Mouse (Mus musculus) CD8-positive naive resting alpha-beta T cell, adult 2 months (primary cell): Measurements from ENCODE around the gene Ubd.
"Not testable (repeated sequence)": the region's sequence is repeated elsewhere in the genome, so short reads cannot be mapped to it uniquely, and the experiment has no call there.

Experiments used
- DNase-seq, 2 experiments: peaks; one replicate each; pipeline ENCODE4 v3.0.0; 2022; ENCODE audit warnings: low read depth in 2 of 2, low spot score in 2 of 2

The Ubd gene

DNA sequence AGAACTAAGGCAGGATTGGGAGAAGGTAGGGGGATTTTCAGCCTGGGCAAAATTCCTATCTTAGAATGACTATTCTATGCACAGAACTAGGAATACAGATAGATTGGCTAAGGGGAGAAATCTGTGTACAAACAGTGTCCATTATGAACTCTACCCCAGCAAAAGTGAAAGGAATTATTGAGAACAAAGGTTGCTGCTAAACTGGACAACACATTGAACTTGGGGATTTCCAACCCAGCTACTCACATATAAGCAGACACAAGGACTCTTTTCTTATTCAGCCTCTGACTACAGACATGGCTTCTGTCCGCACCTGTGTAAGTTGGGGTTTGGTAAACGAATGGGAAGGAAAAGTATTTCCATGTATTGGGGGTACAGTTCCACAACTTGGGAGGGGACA, at the start of gene Ubd:
Gene Ubd (plus strand): TSS at position 237 of the 400 bp plus-strand sequence.
- no peak for DNase-seq

DNA sequence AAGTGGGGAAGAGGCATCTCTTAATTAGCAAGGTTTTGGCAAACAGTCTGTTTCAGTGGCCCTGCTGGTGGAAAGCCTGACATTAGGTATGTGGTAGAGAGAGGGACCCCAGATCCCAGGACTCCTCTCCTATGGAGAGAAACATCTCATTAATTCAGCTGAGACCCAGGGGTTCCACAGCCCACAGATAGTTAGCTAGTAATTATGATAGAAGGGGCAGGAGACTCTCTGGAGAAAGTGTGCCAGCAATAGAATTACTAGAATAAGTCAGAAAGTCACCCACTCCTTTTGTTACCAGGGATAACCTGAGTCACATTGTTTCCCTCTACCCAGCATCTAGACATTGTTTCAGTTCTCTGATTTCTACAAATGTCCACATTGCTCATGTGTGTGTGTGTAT, 32.3 kb upstream of the Ubd start, which contains the start of gene Olfr93:
Gene Olfr93 (minus strand): TSS at position 101 of the 400 bp plus-strand sequence.
- DNase-seq, result no peak

DNA sequence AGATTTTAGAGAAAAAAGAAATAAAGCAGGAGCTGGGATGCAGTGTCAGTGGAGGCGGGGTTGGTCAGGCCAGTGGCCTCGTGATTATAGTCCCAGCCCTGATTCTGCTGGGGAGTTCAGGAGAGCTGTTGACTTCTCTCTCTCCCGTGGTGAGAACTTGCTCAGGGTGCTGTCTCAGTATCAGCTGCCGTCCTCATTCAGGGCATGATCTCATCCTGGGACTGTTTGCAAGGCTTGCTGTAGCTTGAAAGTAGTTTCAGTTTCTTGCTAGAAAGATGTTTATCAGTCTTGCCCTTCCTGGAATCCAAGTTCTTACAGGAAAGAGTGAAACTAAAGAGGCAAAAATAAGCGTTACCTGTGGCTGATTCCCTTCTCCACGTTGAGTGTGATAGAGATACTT, 8.2 kb upstream of the Ubd start:
- DNase-seq, result no peak

DNA sequence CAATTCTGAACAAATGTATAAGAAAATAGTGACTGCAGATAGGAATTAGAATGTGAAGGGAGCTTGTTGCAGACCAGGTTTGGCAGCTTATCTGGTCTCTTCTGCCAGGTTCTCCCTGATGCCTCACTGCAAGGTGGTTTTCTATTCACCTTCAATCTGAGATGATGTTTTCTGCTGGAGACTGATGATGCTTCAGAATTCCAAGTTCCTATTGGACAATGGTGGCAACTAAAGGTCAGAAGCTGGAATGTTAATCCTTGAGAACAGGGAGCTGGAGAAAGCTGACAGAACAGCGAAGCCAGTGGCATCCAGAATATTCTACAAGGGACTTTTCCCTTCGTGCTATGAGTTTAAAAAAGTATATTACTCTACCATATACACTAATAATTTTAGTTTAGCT, 3.0 kb upstream of the Ubd start:
- no peak for DNase-seq

DNA sequence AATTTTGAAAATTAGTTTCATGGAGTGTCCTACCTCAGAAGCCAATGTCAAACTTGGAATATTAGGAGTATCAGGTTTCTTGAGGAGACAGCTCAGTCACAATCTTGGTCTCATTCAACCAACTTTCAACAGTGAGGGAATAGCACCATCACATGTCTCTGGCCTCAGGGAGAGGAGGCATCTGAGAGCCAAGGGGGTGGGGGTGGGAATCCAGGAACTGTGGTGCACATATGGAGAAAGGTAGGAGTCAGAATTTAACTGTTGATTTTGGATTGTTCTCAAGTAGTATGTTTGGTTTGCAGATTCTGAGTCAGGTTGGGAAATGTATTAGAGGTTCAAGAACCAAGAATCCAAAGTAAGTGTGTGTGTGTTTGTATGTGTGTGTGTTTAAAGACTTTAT, 660 bp upstream of the Ubd start:
- DNase-seq, result no peak

DNA sequence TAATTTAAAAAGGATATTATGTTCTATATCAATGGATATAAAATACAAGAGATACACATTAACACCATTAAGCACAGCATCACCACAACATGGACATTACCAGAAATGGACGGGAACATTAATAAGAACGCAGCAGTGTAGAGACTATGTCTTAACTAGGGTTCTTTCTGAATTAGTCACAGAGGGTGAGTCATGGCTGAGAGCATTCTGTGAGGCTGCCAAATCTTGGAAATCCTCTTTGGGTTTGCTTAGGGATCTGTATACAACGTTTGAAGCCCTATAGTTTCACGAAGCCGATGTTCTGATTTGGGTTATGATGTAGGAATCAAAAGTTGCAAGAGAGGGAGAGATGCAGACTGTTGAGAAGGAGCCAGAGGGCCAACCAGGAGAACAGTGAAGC, 1.1 kb downstream of the Ubd start:
- no peak for DNase-seq

DNA sequence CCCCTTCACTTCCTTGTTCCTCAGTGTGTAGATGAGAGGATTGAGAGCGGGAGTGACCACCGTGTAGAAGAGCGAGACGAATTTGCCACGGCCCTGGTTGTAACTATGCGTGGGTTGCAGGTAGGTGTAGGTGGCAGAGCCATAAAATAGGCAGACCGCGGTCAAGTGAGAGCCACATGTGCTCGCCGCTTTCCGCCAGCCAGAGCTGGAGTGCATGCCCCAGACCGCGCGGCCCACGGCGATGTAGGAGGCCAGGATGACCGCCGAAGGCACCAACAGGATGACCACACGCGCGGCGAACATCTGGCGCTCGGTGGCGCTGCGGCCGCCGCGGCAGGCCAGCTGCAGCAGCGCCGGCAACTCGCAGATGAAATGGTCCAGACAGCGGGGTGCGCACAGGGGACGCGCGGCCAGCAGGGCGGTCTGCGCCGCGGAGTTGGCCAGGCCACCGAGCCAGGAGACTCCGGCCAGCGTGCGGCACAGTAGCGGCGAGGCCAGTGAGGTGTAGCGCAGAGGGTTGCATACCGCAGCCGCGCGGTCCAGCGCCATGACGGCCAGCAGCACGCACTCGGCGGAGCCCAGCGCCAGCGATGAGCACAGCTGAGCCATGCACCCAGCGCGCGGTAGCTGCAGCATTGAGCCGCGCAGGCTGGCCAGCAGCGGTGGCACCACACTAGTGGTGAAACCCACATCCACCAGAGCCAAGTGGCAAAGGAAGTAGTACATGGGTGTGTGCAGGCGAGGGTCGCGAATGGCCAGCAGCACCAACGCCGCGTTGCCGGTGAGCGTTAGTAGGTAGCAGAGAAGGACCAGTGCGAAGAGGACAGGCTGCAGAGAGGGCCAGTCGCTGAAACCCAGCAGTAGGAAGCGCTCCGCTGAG, 3.4 kb downstream of the Ubd start:
- no peak for DNase-seq

DNA sequence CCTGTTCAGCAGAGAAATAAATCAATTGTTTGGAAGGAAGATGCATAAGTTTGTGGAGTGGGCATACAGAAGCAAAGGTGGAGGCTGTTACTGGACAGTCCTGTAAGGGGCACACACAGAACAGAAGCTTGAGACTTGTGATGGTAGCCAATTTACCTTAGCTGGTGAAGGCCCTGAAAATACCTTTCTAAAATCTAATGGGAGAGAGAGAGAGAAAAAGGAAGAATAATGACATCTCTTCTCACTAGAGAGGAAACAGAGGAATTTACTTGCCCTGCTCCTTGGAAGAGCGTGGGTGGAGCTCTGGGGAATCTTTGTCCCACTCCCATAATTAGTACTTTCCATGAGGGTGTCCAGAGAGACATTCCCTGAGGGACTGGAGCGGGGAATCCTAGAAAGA, 7.2 kb downstream of the Ubd start, which contains the start of gene Olfr94:
Gene Olfr94 (minus strand): TSS at position 101 of the 400 bp plus-strand sequence.
- DNase-seq, result no peak

DNA sequence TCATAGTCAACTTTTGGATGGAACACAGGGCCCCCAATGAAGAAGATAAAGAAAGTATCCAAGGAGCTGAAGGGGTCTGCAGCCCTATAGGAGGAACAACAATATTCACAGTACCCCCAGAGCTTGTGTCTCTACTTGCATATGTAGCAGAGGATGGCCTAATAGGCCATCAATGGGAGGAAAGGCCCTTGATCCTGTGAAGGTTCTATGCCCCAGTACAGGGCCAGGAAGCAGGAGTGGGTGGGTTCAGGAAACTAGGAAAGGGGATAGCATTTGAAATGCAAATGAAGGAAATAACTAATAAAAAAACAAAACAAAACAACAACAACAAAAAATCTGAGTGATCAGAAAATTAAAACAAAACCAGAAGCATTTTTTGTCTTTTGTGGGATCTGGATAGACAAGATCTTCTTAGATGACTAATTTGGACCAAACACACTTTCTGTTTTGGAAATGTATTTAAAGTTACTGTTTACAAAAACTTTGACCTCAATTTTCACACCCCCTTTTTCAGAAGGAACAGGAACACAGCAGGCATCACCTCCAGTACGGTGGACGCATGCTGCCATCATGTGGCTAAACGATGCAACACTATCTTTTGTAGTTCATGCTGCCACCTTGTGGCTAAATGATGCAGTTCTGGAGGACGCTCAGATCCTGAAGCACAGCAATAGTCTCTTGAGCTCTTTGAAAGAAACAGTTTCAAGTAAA, 9.7 kb downstream of the Ubd start:
- DNase-seq, result peak; percentile 29 to 64

DNA sequence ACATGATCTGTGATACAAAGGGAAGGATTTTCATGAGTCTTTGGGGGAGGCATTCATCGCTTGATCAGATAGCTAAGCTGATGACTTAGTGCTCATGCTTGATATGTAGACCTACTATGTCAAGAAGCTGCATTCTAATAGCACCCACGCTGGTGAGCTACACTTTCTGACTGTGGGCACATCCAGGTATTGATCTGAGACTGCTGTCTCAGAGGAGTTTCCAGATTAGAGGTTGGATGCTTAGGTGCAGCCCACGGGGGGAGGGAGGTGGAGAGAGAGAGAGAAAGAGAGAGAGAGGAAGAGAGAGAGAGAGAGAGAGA, 10.2 kb downstream of the Ubd start:
- no peak for DNase-seq

DNA sequence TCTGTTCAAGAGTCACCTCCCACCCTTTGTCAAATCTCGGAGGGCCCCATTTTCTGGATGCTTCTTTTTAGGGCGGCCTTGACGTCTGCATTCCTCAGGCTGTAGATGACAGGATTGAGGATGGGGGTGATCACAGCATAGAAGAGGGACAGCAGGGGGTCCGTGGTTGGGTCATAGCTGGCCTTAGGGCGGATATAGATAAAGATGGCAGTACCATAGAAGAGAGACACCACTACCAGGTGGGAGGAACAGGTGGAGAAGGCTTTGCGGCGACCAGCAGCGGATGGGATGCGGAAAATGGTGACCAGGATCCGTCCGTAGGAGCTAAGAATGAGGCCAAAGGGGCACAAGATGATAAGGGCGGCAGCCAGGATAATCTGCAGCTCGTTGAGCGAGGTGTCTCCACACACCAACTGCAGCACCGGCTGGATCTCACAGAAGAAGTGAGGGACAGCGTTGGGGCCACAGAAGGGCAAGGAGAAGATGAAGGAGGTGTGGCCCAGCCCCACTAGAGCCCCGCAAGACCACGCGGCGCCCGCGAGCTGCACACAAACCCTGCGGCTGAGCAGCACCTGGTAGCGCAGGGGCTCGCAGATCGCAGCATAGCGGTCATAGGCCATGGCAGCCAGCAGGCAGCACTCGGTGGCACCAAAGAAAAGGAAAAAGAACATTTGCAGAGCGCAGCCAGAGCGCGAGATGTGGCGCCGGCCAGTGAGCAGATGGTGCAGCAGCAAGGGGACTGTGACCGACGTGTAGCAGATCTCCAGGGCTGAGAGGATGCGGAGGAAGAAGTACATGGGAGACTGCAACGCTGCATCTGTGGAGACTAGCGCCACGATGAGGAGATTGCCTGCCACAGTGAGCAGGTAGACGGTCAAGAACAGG, 17.4 kb downstream of the Ubd start:
- DNase-seq, result no peak

DNA sequence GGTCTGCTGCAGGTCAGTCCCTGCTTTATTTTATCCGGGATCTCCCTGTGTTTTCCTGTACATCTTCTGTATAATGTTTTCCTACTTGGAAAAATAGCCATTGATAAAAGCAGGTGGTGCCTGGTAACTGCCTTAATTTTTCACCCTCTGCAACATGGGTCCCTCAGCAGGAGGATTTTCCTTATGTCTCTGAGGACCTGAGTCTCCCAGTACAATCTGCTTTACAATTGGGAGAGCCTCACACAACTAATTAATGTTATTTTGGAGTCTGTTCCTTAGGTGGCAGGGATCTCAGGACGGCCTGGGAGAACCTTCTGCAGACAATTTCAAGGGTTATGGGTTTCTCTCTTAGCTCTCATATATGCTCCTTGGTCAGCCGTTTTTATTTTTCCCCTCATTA, 19.3 kb downstream of the Ubd start, which contains the start of gene Olfr95:
Gene Olfr95 (minus strand): TSS at position 101 of the 400 bp plus-strand sequence.
- no peak for DNase-seq

DNA sequence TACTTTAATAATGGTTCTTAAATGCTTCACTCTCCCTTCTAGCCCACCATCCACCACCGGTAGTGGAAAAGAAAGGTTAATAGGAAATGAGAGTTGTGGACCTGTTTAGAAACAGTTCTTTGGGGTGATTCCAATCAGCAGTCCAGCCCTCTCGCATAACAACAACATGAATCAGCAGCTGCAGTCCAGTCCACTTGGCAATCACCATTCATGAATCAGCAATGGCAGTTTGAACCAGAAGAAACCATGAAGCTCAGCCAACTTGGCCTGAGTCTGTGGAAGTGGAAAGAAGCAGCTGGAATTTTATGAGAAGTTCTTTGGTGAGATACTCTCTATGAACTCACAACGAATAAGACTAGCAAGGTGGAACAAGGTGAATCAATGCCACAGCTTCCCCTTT, 24.8 kb downstream of the Ubd start:
- no peak for DNase-seq

DNA sequence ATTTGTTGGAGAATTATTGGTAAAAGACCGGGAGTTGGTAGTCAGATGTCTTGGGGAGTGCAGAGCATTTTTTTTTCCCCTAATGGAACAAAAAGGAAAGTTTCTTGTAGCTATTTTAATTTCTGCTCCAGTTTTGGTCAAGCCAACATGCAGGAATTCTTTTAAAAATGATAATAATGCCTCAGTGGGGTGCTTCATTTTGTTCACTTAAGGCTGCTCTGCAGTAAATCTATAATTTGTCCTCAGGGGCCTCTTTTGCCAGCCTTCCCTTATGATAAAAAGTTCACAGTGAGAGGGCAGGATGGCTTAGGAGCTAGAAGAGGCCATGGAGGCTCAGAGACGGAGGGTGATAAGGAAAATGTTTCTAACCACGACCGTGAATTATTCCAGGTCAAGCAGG, 26.2 kb downstream of the Ubd start, which contains the start of gene Olfr96:
Gene Olfr96 (plus strand): TSS at position 301 of the 400 bp plus-strand sequence.
- no peak for DNase-seq

DNA sequence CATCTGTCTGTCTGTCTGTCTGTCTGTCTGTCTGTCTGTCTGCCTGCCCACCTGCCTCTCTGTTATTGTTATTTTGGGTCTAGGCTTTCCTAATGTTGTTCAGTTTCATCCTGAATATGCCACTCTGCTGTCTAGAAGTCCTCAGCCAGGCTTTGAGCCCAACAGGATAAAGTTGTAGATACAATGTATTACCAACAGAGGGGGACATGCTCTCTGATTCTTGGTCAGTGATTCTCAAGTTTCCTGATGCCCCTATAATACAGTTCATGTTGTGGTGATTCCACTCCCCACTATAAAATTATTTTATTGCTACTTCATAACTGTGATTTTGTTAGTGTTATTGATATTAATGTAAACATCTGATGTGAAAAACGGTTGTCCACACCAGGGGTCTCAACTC, 28.2 kb downstream of the Ubd start:
- DNase-seq, result no peak

DNA sequence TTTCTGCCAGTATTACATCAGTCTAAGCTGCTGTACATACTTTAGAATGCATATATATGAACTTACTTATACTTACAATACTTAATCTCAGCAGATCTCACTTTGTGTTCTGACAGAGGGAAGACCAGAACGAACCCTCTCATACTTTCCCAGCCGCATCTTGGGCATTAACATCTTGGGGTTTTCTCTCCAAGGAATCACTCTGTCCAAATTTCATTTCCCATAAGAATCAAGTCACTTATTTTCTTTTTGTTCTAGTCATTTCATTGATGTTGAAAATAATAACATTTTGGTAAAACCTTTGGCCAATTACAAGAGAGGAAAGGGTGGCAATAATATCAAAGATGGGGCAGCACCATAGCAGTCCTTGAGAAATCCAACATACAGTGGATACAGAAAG, 43.5 kb downstream of the Ubd start, which contains the start of gene Olfr97:
Gene Olfr97 (minus strand): TSS at position 101 of the 400 bp plus-strand sequence.
- DNase-seq, result not testable (repeated sequence)

DNA sequence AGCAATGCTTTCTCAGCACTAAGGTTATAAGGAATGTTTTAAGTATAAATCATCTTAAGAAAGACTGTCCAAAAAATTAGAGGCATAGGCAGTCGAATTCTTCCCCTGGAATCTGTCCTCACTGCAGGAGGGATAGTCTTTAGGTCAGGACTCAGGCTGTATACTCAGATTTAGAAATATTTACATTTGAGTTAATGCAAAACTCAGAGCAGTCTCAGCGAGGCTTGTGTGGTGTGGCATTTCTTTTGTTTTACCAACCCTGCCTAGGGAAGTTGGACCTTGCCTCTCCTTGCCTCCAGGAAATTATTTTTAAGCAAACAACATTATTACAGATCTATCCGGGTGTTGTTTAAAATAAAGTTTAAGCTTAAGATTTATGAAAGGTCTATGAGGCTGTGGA, 48.5 kb downstream of the Ubd start:
- DNase-seq, result no peak
